ENCODE assay signal across 10 mouse cellular contexts in the genomic region with DNA sequence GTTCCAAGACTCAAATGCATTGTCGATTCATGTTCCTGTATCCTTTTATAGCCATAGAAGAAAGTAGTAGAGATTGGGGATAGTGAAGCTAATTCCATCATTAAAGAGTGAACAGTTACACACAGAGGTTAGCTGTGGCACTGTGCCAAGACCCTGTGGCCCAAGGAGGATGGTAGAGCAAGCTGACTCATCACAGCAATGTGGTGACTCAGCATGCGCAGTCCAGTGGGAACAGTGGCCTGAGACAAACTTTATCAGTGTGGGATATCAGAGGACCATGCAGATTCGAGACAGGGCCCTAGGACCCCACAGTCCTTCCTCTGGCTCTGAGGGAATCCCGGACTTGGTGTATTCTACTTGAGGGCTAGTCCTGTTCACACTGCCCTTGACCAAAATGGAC. TPM values are rescaled to one million over a fixed set of nuclear protein-coding genes. Genes with fewer than 3 reads are reported as not detected.
DNase-seq lines count a peak whose midpoint lies in the region; ATAC-seq and TF ChIP-seq lines count a peak whose summit lies in the region.
"Had no signal": no experiment of that assay in that cellular context is flagged by ENCODE, and none has a peak within 500 bp of the region (broad histone marks: within the 10 kb centered on the region; RNA-seq: fewer than 3 reads in every experiment).

No protein-coding gene starts in this region.

- H3ac ChIP-seq in C2C12 (ENCODE audit: control insufficient read depth, insufficient read length, low read depth), result no peak overlapping the region

- H3K9me3 ChIP-seq in kidney, embryonic 15.5 days (replicated peaks), result no peaks in the 10 kb centered on the region
- H3K9me3 ChIP-seq: liver, embryonic 15.5 days had no signal

- H3K27ac ChIP-seq in kidney, adult 2 months (ENCODE audit: insufficient read depth, low read depth, low read length), result no peak overlapping the region
- no peak overlapping the region for H3K27ac ChIP-seq in kidney, embryonic 15.5 days
- H3K27ac ChIP-seq: liver, embryonic 15.5 days had no signal

- no peak overlapping the region for H3K4me3 ChIP-seq in kidney, adult 2 months (ENCODE audit: insufficient read depth, low read depth, low read length)
- no peak overlapping the region for H3K4me3 ChIP-seq in kidney, embryonic 15.5 days (replicated peaks)
- H3K4me3 ChIP-seq in C2C12 (ENCODE audit: insufficient read depth, poor library complexity, severe bottlenecking), result no peak overlapping the region
- H3K4me3 ChIP-seq: liver, embryonic 15.5 days had no signal

- ATAC-seq in kidney, embryonic 15.5 days (replicated peaks; ENCODE audit: low FRiP score), result no peak
- ATAC-seq in erythroid progenitor cell, adult 5-6 weeks (replicated peaks; ENCODE audit: low FRiP score, poor library complexity, severe bottlenecking), result no peak
- ATAC-seq: intestine, postnatal 0 days had no signal

- no peak for TF ChIP-seq CTCF in kidney, adult 2 months (conservative IDR thresholded peaks at IDR 0.05; ENCODE audit: insufficient read depth, insufficient read length, low read depth, low read length)
- TF ChIP-seq CTCF in C2C12 (IDR thresholded peaks at IDR 0.05; ENCODE audit: control insufficient read depth, insufficient read depth, insufficient read length), result no peak

- H3K27me3 ChIP-seq in kidney, adult 2 months (replicated peaks; ENCODE audit: control insufficient read depth, insufficient read depth, low read length), result no peaks in the 10 kb centered on the region
- no peaks in the 10 kb centered on the region for H3K27me3 ChIP-seq in kidney, embryonic 15.5 days
- H3K27me3 ChIP-seq in C2C12 (ENCODE audit: control insufficient read depth, insufficient read depth, insufficient read length), result no peaks in the 10 kb centered on the region
- H3K27me3 ChIP-seq: liver, embryonic 15.5 days had no signal

- DNase-seq in kidney, adult 2 months, result peak; percentile 37
- peak; percentile 91 for DNase-seq in adrenal gland, postnatal 14 days
- DNase-seq in fibroblast of lung, adult 2 months (ENCODE audit: low read depth), result peak; percentile 83
- DNase-seq in embryo, embryonic 10 days (ENCODE audit: low spot score), result no peak
- no peak for DNase-seq in frontal cortex, adult 2 months (ENCODE audit: extremely low spot score in 1 of 2, low spot score in 1 of 2)

- no peak overlapping the region for H3K4me2 ChIP-seq in kidney, embryonic 15.5 days
- H3K4me2 ChIP-seq: liver, embryonic 15.5 days had no signal

- WGBS in kidney, adult 2 months, result 85% methylated on average over 4 of the region's 4 CpGs
- 90% methylated on average over 4 of the region's 4 CpGs for WGBS in kidney, embryonic 15.5 days

- H3K36me3 ChIP-seq in kidney, adult 2 months (ENCODE audit: control insufficient read depth, insufficient read depth, low read length), result no peaks in the 10 kb centered on the region; the same call in 1 of the 2 replicates
- peaks cover 97% of the 10 kb centered on the region for H3K36me3 ChIP-seq in kidney, embryonic 15.5 days
- peaks cover 67% of the 10 kb centered on the region for H3K36me3 ChIP-seq in C2C12 (ENCODE audit: control insufficient read depth, insufficient read depth)

- peaks cover 50% of the 10 kb centered on the region for H3K79me2 ChIP-seq in C2C12 (ENCODE audit: control insufficient read depth, insufficient read depth)

- H3K79me3 ChIP-seq in C2C12 (ENCODE audit: low read depth), result peaks cover 30% of the 10 kb centered on the region

- no peak overlapping the region for H3K9ac ChIP-seq in kidney, embryonic 15.5 days
- H3K9ac ChIP-seq: liver, embryonic 15.5 days had no signal

- TF ChIP-seq POLR2A in kidney, adult 2 months (IDR thresholded peaks at IDR 0.05; ENCODE audit: low read depth, low read length), result no peak

- no peaks in the 10 kb centered on the region for H3K4me1 ChIP-seq in kidney, adult 2 months (ENCODE audit: control insufficient read depth, insufficient read depth, low read length)
- no peaks in the 10 kb centered on the region for H3K4me1 ChIP-seq in kidney, embryonic 15.5 days
- H3K4me1 ChIP-seq: liver, embryonic 15.5 days had no signal

TF ChIP-seq in C2C12, 6 proteins besides CTCF, POLR2A, EP300 and RAD21:
- TF ChIP-seq FOSL1 (IDR thresholded peaks at IDR 0.05; ENCODE audit: insufficient read depth, low read length, poor library complexity, severe bottlenecking) (peak; percentile 97), USF1 (IDR thresholded peaks at IDR 0.05; ENCODE audit: low read depth) (peak; percentile 12), MYOD1 (IDR thresholded peaks at IDR 0.05; ENCODE audit: control insufficient read depth, insufficient read length, low read depth) (peak; percentile 30), MAX (IDR thresholded peaks at IDR 0.05) (no peak)

RNA-seq across cellular contexts. Expression of gene Sfswap, which starts 17.2 kb away (rescaled TPM):
- polyA plus RNA-seq in kidney, adult 2 months (2012; rRNA removed), result 43.8 and 55.6 TPM in 2 replicates
- 45.6 and 46.3 TPM in 2 replicates for polyA plus RNA-seq in kidney, embryonic 15.5 days (2015; fragmentation: Nextera tagmentation; extraction: Ambion mirVana)
- polyA plus RNA-seq in C2C12 (2012; fragmentation: generic; extraction: Trizol), result 29.1 TPM
- total RNA-seq in adrenal gland, postnatal 14 days (2021), result 57.9 and 65.5 TPM in 2 replicates
- 79.3 and 158 TPM in 2 replicates for total RNA-seq in erythroid progenitor cell, adult 5-6 weeks (2015; ENCODE audit: low replicate concordance)
- total RNA-seq in erythroid progenitor cell, adult 5-6 weeks (2017; ENCODE audit: low replicate concordance), result 140 and 149 TPM in 2 replicates
- polyA plus RNA-seq in frontal cortex, adult 2 months (2012; rRNA removed), result 153 and 160 TPM in 2 replicates

Comparison
In these comparisons a context has a peak if more than half of its experiments do, and no peak if none do; other contexts are left out.
1. DNase-seq: peak in kidney, adult 2 months (single experiment), adrenal gland, postnatal 14 days (single experiment) and fibroblast of lung, adult 2 months (single experiment); none in embryo, embryonic 10 days (single experiment) and frontal cortex, adult 2 months (0 of 2).